Mouse (Mus musculus) CD8-positive naive resting alpha-beta T cell, adult 2 months (primary cell): ENCODE results near the gene Adat3.
"Not testable (repeated sequence)": the region's sequence is repeated elsewhere in the genome, so short reads cannot be mapped to it uniquely, and the experiment has no call there.

Experiments
- DNase-seq, 2 experiments: peaks; one replicate each; pipeline ENCODE4 v3.0.0; 2022; ENCODE audit warnings: low read depth in 2 of 2, low spot score in 2 of 2

Adat3 gene

DNA sequence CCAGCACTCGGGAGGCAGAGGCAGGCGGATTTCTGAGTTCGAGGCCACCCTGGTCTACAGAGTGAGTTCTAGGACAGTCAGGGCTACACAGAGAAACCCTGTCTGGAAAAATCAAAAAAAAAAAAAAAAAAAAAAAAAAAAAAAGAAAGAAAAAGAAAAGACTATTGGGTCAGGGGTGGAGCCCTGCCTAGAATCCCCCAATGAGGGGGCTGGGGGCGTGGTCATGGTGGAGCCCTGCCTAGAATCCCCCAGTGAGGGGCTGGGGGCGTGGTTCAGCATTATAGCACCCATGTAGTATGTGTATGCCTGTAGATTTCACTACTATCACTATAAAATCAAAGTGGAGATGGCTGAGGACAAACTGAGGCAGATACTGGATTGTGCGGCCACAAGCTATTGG lies 47.2 kb downstream of the Adat3 start:
- DNase-seq: not testable (repeated sequence)

DNA sequence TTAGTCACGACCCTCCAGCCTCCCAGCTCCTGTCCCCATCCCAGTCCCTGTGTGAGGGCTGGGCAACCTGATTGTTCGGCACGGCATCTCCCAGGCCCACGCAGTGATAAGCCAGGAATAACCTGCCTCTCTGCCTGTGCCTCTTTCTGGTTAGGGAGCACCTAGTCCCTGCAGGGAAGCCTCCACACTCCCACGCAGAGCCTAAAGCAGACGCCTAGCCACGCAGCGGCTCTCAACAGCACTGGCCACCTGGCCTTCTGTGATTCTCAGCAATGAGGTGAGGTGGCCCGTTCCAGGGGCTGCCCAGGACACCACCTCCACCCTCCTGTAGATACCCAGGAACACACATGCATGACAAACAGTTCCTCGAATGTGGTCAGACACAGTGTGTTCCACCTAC lies 47.7 kb downstream of the Adat3 start:
- DNase-seq: no peak

DNA sequence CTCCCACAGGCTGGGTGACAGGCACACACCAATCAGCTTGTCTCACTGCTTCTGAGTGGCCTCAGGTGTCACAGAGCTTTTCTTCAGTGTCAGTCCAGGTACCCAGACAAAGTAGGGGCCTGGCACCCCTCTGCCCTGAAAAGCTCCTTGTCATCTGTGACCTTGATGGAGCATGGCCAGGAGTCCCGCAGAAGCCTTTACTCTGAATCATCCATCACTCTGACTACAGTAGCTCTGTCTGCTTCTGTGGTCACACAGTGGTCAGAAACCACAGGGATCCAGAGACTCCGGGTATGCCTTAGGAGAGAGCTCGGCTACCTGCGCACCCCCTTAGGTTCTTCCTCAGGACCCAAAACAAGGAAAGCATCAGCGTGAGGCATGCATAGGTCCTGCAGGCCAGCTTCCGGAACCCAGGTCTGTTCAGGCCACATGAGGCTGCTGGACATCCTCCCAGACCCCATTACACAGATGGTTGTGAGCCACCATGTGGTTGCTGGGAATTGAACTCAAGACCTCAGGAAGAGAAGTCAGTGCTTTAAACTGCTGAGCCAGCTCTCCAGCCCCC lies 50.6 kb downstream of the Adat3 start:
- DNase-seq: no peak

DNA sequence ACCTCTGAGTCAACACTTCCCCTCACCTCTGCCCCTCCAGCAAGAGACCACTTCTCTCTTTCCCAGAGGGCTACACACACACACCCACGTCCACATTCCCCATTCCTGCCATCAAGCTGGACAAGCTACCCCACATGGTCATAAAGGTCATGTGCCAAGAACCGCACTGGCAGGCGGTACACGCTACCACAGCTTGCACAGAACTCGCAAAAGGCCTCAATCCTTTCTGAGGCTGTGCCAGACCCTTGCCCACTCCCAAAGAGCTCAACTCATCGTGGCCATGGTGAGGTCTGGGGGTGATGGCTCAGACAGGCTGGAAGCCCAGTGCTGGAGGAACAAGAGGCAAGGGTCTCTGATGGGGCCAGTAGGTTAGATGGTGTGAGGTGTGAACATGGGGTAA lies 52.2 kb downstream of the Adat3 start:
- no peak for DNase-seq

DNA sequence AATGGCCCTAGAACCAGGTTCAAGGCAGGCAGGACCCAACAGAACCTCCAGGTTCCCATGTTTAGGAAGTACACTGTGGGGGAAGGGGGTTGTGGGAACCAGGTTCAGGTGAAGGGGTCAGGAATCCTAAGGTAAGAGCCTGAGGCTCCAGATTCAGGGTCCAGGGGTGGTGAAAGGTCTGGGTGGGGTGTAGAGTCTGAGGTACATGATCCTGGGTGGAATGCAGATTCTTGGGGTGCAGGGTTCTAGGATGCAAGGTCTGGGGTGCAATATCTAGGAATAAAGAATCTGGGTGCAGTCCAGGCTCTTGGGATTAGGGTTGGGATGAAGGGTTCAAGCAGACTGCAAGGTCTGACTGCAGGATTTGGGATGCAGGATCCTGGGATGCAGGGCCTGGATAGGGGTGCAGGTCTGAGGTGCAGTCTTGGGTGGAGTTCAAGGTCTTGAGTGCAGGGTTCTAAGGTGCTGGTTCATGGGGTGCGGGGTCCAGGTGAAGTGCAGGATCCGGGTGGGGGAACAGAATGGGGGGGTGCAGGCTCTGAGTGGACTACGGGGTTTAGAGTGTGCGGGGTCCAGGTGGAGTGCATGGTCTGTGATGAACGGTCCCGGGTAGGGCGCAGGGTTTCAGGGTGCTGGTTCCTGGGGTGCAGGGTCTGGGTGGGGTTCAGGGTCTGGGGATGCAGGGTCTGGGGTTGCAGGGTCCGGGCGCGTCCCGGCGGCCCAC lies 52.9 kb downstream of the Adat3 start:
- no peak for DNase-seq

DNA sequence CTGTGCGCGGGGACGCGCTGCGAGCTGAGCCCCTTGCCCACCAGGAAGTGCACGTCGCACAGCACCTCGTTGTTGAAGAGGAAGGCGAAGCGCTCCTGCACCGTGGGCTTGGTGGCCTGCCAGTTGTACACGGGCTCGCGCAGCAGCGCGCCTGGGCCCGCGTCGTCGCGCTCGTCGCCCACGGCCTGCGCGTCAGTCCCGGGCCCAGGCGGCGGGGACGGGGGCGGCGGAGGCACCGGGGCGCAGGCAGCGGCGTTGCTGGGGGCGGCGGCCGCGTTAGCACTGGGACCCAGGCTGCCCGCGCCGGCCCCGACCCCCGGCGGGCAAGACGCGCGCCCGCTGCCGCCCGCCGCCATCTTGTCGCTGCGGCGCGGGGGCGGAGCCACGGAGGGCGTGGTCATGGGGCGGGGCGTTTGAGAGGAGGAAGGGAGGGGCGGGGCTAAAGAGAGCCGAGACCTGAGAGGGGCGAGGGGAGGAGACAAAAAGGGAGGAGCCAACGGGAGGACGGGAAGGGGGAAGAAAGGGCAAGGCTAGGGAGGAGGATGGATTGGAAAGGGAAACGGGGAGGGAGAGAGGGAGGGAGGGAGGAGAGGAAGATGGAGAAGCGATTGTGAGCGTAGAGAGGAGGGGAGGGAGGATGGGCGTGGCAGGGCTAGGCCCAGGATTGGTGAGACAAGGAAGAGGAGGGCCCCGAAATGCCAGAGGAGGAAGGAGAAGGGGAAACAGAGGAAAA lies 53.6 kb downstream of the Adat3 start:
- DNase-seq: peak; percentile 80 to 92

DNA sequence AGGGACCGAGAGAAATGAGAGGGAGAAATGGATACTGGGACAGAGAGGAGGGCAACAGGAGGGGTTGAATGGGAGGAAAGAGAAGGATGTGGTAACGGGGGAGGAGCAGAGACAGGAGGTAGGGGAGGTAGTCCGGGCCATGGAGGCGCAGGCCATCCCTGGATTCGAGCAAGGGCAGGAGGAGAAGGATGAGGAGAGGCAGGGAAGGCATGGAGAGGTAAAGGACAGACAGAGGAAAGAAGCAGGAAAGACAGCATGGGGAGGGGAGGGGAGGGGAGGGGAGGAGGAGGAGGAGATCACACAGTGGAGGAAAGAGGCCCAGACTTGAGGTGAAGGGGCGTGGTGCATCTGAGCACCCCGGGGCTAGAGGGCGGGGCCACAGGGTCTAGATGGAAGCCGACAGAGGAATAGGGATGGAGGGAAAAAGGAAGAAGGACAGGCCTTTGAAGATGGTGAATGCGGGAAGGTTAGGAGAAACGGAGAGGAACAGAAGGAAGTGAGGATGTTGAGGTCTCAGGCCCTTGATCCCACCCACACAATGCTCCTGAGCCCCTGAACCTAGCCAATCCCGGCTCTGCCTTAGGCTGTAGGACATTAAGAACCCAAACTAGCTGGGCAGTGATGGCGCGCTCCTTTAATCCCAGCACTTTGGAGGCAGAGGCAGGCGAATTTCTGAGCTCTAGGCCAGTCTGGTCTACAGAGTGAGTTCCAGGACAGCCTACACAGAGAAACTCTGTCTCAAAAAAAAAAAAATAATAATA lies 54.4 kb downstream of the Adat3 start, which contains the start of gene Btbd2:
Btbd2 (minus strand) TSS at position 209 of the 761 bp plus-strand sequence.
- DNase-seq: no peak
